Mouse (Mus musculus) G1E (cell line): ENCODE results near the gene Gm9049. TPM values are rescaled to one million over a fixed set of nuclear protein-coding genes. Genes with fewer than 3 reads are reported as not detected.
"Not testable (repeated sequence)": the region's sequence is repeated elsewhere in the genome, so short reads cannot be mapped to it uniquely, and the experiment has no call there.

Source experiments
- ATAC-seq: 2 replicates; pipeline ENCODE4 v1.8.0; 2016; ENCODE audit warnings: mild to moderate bottlenecking; ENCODE audit not compliant: insufficient number of reproducible peaks, poor library complexity, low FRiP score, severe bottlenecking; ENCODE audit errors: extremely low read depth
- DNase-seq: peaks from one replicate; pipeline ENCODE4 v3.0.0; 2012; ENCODE audit warnings: low spot score
- H3K27me3 ChIP-seq: 2 replicates; pipeline ENCODE4 v1.6.1; 2012; ENCODE audit warnings: mild to moderate bottlenecking, low read length, inconsistent platforms; ENCODE audit not compliant: insufficient read depth
- H3K36me3 ChIP-seq: replicated peaks from 2 replicates; pipeline ENCODE3; 2012; ENCODE audit warnings: mild to moderate bottlenecking, inconsistent platforms
- H3K4me1 ChIP-seq: 2 replicates; pipeline ENCODE4 v1.6.1; 2012; ENCODE audit warnings: low read depth, low read length, inconsistent platforms, mixed read lengths; ENCODE audit not compliant: insufficient read depth
- H3K4me3 ChIP-seq: 2 replicates; pipeline ENCODE4 v1.5.1; 2012; ENCODE audit warnings: low read depth, mild to moderate bottlenecking, inconsistent platforms, low read length, moderate library complexity, mixed read lengths
- H3K9me3 ChIP-seq: replicated peaks from 2 replicates; pipeline ENCODE4 v1.6.1; 2012; ENCODE audit warnings: inconsistent platforms
- CTCF ChIP-seq: IDR thresholded peaks from 2 replicates; pipeline ENCODE4 v1.5.1; 2012; ENCODE audit warnings: low read depth, low read length, inconsistent platforms, mixed read lengths
- GATA1 ChIP-seq: IDR thresholded peaks from 2 replicates; pipeline ENCODE4 v1.6.1; 2012; ENCODE audit warnings: borderline replicate concordance, low read length, inconsistent platforms, mixed read lengths
- GATA2 ChIP-seq: IDR thresholded peaks from 2 replicates; pipeline ENCODE4 v1.6.1; 2012; ENCODE audit warnings: low read depth, low read length, inconsistent platforms, borderline replicate concordance
- POLR2AphosphoS5 ChIP-seq: IDR thresholded peaks from 2 replicates; pipeline ENCODE4 v1.6.1; 2012; ENCODE audit warnings: low read depth, low read length, inconsistent platforms; ENCODE audit not compliant: insufficient replicate concordance
- TAL1 ChIP-seq: conservative IDR thresholded peaks from 2 replicates; pipeline ENCODE4 v1.6.1; 2012; ENCODE audit warnings: low read depth, low read length, inconsistent platforms, mixed read lengths
- polyA plus RNA-seq: library from polyadenylated mRNA; stranded (reverse); fragments of >175 nt; gene quantifications from 2 replicates; pipeline ENCODE4 v1.2.3, GENCODE M21; 2012
- total RNA-seq, 2 experiments: library from RNA; stranded (forward) in 1 of 2; stranded (reverse) in 1 of 2; fragments of 200-1000 nt in 1 of 2; fragments of >200 nt in 1 of 2; fragmentation: Nextera tagmentation in 1 of 2; gene quantifications; 2 replicates each; pipeline ENCODE4 v1.2.3; 2014 to 2017

Gene Gm9049
- total RNA-seq (2014; fragmentation: Nextera tagmentation): not detected in 2 replicates
- total RNA-seq (2017): 0.22 TPM in 1 of 2 replicates, not detected in the other
- polyA plus RNA-seq: 0.03 TPM in 1 of 2 replicates, not detected in the other

- H3K36me3 ChIP-seq, H3K4me1 ChIP-seq, ATAC-seq, DNase-seq, H3K27me3 ChIP-seq, H3K4me3 ChIP-seq: not testable (repeated sequence)
- H3K9me3 ChIP-seq: peaks cover 10% of the 10 kb centered on the region
These were observed at the start of gene Gm9049 for GRCm38 (mm10) chr10:118354005-118354404. Gm9049 (minus strand) TSS chr10:118354105.

- no peak for ATAC-seq
- Histone ChIP-seq H3K27me3 (no peaks in the 10 kb centered on the region), H3K36me3 (no peaks in the 10 kb centered on the region), H3K4me1 (no peaks in the 10 kb centered on the region), H3K9me3 (peaks cover 53% of the 10 kb centered on the region), H3K4me3 (no peak overlapping the region)
- TF ChIP-seq TAL1 (no peak), CTCF (no peak), POLR2AphosphoS5 (no peak), GATA2 (no peak), GATA1 (no peak)
- DNase-seq: no peak
These were observed 46.0 kb upstream of the Gm9049 start for GRCm38 (mm10) chr10:118399917-118400316.

GRCm38 (mm10) chr10:118370443-118370842 is 16.5 kb upstream of the Gm9049 start:
- DNase-seq (peak; percentile 3), ATAC-seq (peak; percentile 54; the same call in 1 of the 2 replicates)
- H3K36me3 ChIP-seq: no peaks in the 10 kb centered on the region
- no peaks in the 10 kb centered on the region for H3K27me3 ChIP-seq
- no peaks in the 10 kb centered on the region for H3K4me1 ChIP-seq
- no peak overlapping the region for H3K4me3 ChIP-seq
- H3K9me3 ChIP-seq: peaks cover 22% of the 10 kb centered on the region
- TF ChIP-seq CTCF (peak; percentile 74), GATA1 (no peak)

GRCm38 (mm10) chr10:118369518-118369917 is 15.6 kb upstream of the Gm9049 start:
- Histone ChIP-seq H3K9me3 (peaks cover 24% of the 10 kb centered on the region; the same call in 1 of the 2 replicates), H3K4me3 (no peak overlapping the region), H3K4me1 (no peaks in the 10 kb centered on the region), H3K27me3 (no peaks in the 10 kb centered on the region), H3K36me3 (no peaks in the 10 kb centered on the region)
- TF ChIP-seq CTCF (no peak), POLR2AphosphoS5 (no peak), TAL1 (no peak), GATA1 (no peak), GATA2 (no peak)
- DNase-seq (no peak), ATAC-seq (no peak)

- H3K36me3 ChIP-seq, ATAC-seq, H3K9me3 ChIP-seq, H3K4me3 ChIP-seq, H3K4me1 ChIP-seq, H3K27me3 ChIP-seq, DNase-seq: not testable (repeated sequence)
These were observed 5.3 kb downstream of the Gm9049 start, which contains the start of gene Gm9048 for GRCm38 (mm10) chr10:118348579-118348978. Gm9048 (minus strand) TSS chr10:118348679.

GRCm38 (mm10) chr10:118343155-118343554 is 10.8 kb downstream of the Gm9049 start, which contains the start of gene Gm9046:
Gm9046 (minus strand) TSS chr10:118343255.
- not testable (repeated sequence) for H3K27me3 ChIP-seq, DNase-seq, H3K9me3 ChIP-seq, ATAC-seq, H3K4me1 ChIP-seq, H3K36me3 ChIP-seq, H3K4me3 ChIP-seq

- ATAC-seq, H3K27me3 ChIP-seq, H3K4me1 ChIP-seq, H3K4me3 ChIP-seq, H3K36me3 ChIP-seq, H3K9me3 ChIP-seq, DNase-seq: not testable (repeated sequence)
These were observed 16.2 kb downstream of the Gm9049 start, which contains the start of gene Gm9045 for GRCm38 (mm10) chr10:118337731-118338130. Gm9045 (minus strand) TSS chr10:118337831.

GRCm38 (mm10) chr10:118332308-118332707 is 21.6 kb downstream of the Gm9049 start, which contains the start of gene Gm9044:
Gm9044 (minus strand) TSS chr10:118332408.
- H3K4me1 ChIP-seq, ATAC-seq, H3K9me3 ChIP-seq, H3K36me3 ChIP-seq, H3K27me3 ChIP-seq, H3K4me3 ChIP-seq, DNase-seq: not testable (repeated sequence)

GRCm38 (mm10) chr10:118326869-118327268 is 27.0 kb downstream of the Gm9049 start, which contains the start of gene Gm9040:
Gm9040 (minus strand) TSS chr10:118326969.
- DNase-seq, H3K4me1 ChIP-seq, H3K36me3 ChIP-seq, H3K4me3 ChIP-seq, H3K27me3 ChIP-seq, H3K9me3 ChIP-seq, ATAC-seq: not testable (repeated sequence)
